Mouse (Mus musculus) erythroblast, embryonic 14.5 days (primary cell): Measurements from ENCODE around the gene Srrm2. TPM values are rescaled to one million over a fixed set of nuclear protein-coding genes. Genes with fewer than 3 reads are reported as not detected.

Experiments
- H3K27me3 ChIP-seq: 2 replicates; pipeline ENCODE4 v1.6.1; 2012; ENCODE audit warnings: inconsistent platforms; ENCODE audit not compliant: control insufficient read depth
- H3K36me3 ChIP-seq: 2 replicates; pipeline ENCODE4 v1.6.1; 2012; ENCODE audit warnings: mild to moderate bottlenecking, inconsistent platforms; ENCODE audit not compliant: control insufficient read depth
- H3K4me1 ChIP-seq: 2 replicates; pipeline ENCODE4 v1.6.1; 2012; ENCODE audit warnings: inconsistent platforms; ENCODE audit not compliant: control insufficient read depth
- H3K4me3 ChIP-seq: replicated peaks from 2 replicates; pipeline ENCODE3; 2012; ENCODE audit warnings: moderate library complexity, mild to moderate bottlenecking, inconsistent platforms
- H3K9me3 ChIP-seq: 2 replicates; pipeline ENCODE4 v1.6.1; 2012; ENCODE audit warnings: low read length, inconsistent platforms, mixed read lengths; ENCODE audit not compliant: control insufficient read depth
- GATA1 ChIP-seq: IDR thresholded peaks from 2 replicates; pipeline ENCODE4 v1.6.1; 2012; ENCODE audit warnings: low read length, inconsistent platforms, mixed read lengths
- TAL1 ChIP-seq: IDR thresholded peaks from 3 replicates; pipeline ENCODE4 v1.6.1; 2012; ENCODE audit warnings: low read length, inconsistent platforms, mixed read lengths
- polyA plus RNA-seq: library from polyadenylated mRNA; stranded (reverse); fragments of >175 nt; gene quantifications from 2 replicates; pipeline ENCODE4 v1.2.3, GENCODE M21; 2012

The Srrm2 gene
- polyA plus RNA-seq, 1 experiment, result 21.7 TPM

DNA sequence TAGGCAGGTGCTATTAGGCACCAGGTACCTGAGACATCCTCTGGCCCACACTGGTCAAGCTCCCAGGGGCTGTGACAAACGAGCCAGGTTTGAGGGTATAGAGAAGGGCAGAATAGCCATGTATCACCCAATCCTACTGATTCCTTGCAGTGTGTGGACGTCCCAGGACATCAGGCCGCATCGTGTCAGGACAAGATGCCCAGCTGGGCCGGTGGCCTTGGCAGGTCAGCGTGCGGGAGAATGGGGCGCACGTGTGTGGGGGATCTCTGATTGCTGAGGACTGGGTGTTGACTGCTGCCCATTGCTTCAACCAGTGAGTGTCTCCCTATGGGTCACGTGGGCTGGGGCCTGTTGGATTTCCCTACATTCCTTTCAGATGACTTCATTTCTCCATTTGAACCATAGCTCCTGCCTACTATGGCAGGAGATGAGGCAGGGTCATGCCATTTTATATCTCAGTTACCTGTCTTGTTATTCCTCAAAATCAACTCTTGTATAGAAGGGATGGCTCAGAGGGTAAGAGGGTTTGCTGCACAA, 64.0 kb downstream of the Srrm2 start:
- Histone ChIP-seq H3K4me1 (no peaks in the 10 kb centered on the region), H3K36me3 (no peaks in the 10 kb centered on the region), H3K9me3 (no peaks in the 10 kb centered on the region), H3K4me3 (no peak overlapping the region), H3K27me3 (no peaks in the 10 kb centered on the region)
- TF ChIP-seq TAL1 (no peak), GATA1 (no peak)

DNA sequence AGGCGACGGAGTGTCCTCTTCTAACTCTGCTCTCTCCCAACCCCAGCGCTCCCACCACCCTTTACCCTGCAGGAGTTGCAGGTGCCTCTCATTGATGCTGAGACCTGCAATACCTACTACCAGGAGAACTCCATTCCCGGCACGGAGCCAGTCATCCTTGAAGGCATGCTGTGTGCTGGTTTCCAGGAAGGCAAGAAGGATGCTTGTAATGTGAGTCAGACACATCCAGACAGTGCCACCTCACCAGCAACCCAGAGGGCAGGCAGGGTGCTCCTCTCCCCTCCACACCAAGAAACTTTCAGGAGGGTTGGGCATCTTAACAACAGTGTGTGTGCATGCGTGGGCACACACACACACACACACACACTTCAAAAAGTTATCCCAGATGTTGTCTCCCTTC, 66.9 kb downstream of the Srrm2 start:
- no peak for TF ChIP-seq GATA1
- no peak for TF ChIP-seq TAL1
- Histone ChIP-seq H3K36me3 (no peaks in the 10 kb centered on the region), H3K27me3 (no peaks in the 10 kb centered on the region), H3K4me3 (no peak overlapping the region), H3K4me1 (no peaks in the 10 kb centered on the region), H3K9me3 (no peaks in the 10 kb centered on the region)

- TF ChIP-seq TAL1 (no peak), GATA1 (no peak)
- no peaks in the 10 kb centered on the region for H3K27me3 ChIP-seq
- H3K36me3 ChIP-seq, result no peaks in the 10 kb centered on the region
- H3K4me1 ChIP-seq, result no peaks in the 10 kb centered on the region
- H3K4me3 ChIP-seq, result no peak overlapping the region
- H3K9me3 ChIP-seq, result no peaks in the 10 kb centered on the region
Measured at GRCm38 (mm10) chr17:23857913-23858312, 67.6 kb downstream of the Srrm2 start.

DNA sequence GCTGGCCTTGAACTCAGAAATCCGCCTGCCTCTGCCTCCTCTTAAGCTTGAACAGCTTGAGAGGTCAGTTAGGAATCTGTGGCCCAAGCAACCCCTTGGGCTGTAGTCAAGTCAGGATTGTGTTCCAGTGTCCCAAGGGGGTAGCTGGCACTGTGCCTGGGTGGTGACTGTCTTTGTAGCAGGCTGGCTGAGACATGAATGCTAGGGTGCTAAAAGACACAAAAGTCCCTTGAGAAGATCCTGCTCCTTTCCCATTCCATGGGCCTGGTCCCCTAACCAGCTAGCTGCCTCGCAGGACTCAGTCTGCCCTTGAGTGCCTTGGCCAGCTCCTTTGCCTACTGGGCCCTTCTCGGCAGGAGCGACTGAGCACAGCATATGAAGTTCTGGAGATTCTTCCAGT, 72.6 kb downstream of the Srrm2 start:
- TF ChIP-seq TAL1, result no peak
- no peak for TF ChIP-seq GATA1
- Histone ChIP-seq H3K4me3 (no peak overlapping the region), H3K4me1 (no peaks in the 10 kb centered on the region)

DNA sequence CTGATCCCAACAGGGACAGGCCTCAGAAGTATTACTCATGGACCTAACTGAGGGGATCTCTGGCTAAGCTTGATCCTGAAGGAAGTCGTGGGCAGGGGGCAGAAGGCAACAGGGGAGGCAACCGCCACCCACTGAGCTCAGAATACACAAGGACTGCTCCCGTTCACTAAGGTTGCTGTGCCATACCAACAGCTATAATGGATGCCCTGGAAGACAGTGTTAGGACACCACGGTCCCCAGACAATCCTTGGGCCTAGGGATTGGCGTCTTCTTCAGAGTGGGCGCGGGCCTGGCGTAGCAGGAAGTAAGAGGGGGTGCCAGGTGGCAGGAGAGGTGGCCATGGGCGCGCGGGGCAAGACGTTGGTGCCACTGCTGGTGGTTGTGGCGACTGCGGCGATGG, 77.4 kb downstream of the Srrm2 start, which contains the start of gene Prss21:
Prss21 (plus strand) TSS at position 301 of the 400 bp plus-strand sequence.
- Histone ChIP-seq H3K4me1 (no peaks in the 10 kb centered on the region), H3K9me3 (no peaks in the 10 kb centered on the region), H3K36me3 (no peaks in the 10 kb centered on the region), H3K27me3 (no peaks in the 10 kb centered on the region), H3K4me3 (no peak within 1 kb of the TSS)
- TF ChIP-seq TAL1, result no peak
- TF ChIP-seq GATA1, result no peak

More for the DNA sequence above, 72.6 kb downstream of the Srrm2 start:
- no peaks in the 10 kb centered on the region for H3K27me3 ChIP-seq
- H3K9me3 ChIP-seq, result no peaks in the 10 kb centered on the region
- no peaks in the 10 kb centered on the region for H3K36me3 ChIP-seq

- Histone ChIP-seq H3K4me3 (no peak overlapping the region), H3K4me1 (no peaks in the 10 kb centered on the region), H3K27me3 (no peaks in the 10 kb centered on the region), H3K36me3 (no peaks in the 10 kb centered on the region), H3K9me3 (no peaks in the 10 kb centered on the region)
- TF ChIP-seq TAL1, result no peak
- no peak for TF ChIP-seq GATA1
Measured at GRCm38 (mm10) chr17:23868513-23868912, 78.2 kb downstream of the Srrm2 start.

Other genes with a start within 250 kb of the Srrm2 start
- 0.22 and 0.26 TPM in 2 replicates for gene Zfp213, start 226.3 kb upstream of the Srrm2 start, polyA plus RNA-seq
- 0.03 TPM in 1 of 2 replicates, not detected in the other for gene Zfp13, start 191.0 kb upstream of the Srrm2 start, polyA plus RNA-seq
- gene Zscan10, start 189.7 kb upstream of the Srrm2 start, polyA plus RNA-seq, result not detected in 2 replicates
- not detected in 2 replicates for gene Mmp25, start 145.3 kb upstream of the Srrm2 start, polyA plus RNA-seq
- not detected in 2 replicates for gene Bicdl2, start 130.0 kb upstream of the Srrm2 start, polyA plus RNA-seq
- gene Hcfc1r1, start 116.9 kb upstream of the Srrm2 start, polyA plus RNA-seq, result 35.0 and 35.6 TPM in 2 replicates
- gene Thoc6, start 116.7 kb upstream of the Srrm2 start, polyA plus RNA-seq, result 8.8 and 10.0 TPM in 2 replicates
- 0.05 TPM in 1 of 2 replicates, not detected in the other for gene Tnfrsf12a, start 113.1 kb upstream of the Srrm2 start, polyA plus RNA-seq
- gene Cldn6, start 111.3 kb upstream of the Srrm2 start, polyA plus RNA-seq, result not detected in 2 replicates
- gene Cldn9, start 106.5 kb upstream of the Srrm2 start, polyA plus RNA-seq, result not detected in 2 replicates
- gene 1520401A03Rik, start 67.7 kb upstream of the Srrm2 start, polyA plus RNA-seq, result 0.06 TPM in 1 of 2 replicates, not detected in the other
- 46.9 and 56.9 TPM in 2 replicates for gene Pkmyt1, start 64.2 kb upstream of the Srrm2 start, polyA plus RNA-seq
- 2.2 and 3.9 TPM in 2 replicates for gene Paqr4, start 49.7 kb upstream of the Srrm2 start, polyA plus RNA-seq
- gene Kremen2, start 44.7 kb upstream of the Srrm2 start, polyA plus RNA-seq, result 0.02 TPM in 1 of 2 replicates, not detected in the other
- 1.4 and 2.3 TPM in 2 replicates for gene Flywch1, start 18.9 kb upstream of the Srrm2 start, polyA plus RNA-seq
- 0.06 TPM in 1 of 2 replicates, not detected in the other for gene Flywch2, start 4.5 kb upstream of the Srrm2 start, polyA plus RNA-seq
- gene Elob, start 38.6 kb downstream of the Srrm2 start, polyA plus RNA-seq, result 109 and 150 TPM in 2 replicates
- not detected in 2 replicates for gene Prss33, start 45.5 kb downstream of the Srrm2 start, polyA plus RNA-seq
- 0.03 TPM in 1 of 2 replicates, not detected in the other for gene Prss32, start 53.3 kb downstream of the Srrm2 start, polyA plus RNA-seq
- gene Prss41, start 53.6 kb downstream of the Srrm2 start, polyA plus RNA-seq, result 0.05 and 0.09 TPM in 2 replicates
- gene Prss21, start 77.5 kb downstream of the Srrm2 start, polyA plus RNA-seq, result not detected in 2 replicates
- not detected in 2 replicates for gene Dcpp1, start 90.3 kb downstream of the Srrm2 start, polyA plus RNA-seq
- gene Dcpp2, start 90.3 kb downstream of the Srrm2 start, polyA plus RNA-seq, result not detected in 2 replicates
- gene Dcpp3, start 126.9 kb downstream of the Srrm2 start, polyA plus RNA-seq, result not detected in 2 replicates
- not detected in 2 replicates for gene Sbp, start 151.1 kb downstream of the Srrm2 start, polyA plus RNA-seq
- not detected in 2 replicates for gene Sbpl, start 164.7 kb downstream of the Srrm2 start, polyA plus RNA-seq
- gene Prss30, start 190.0 kb downstream of the Srrm2 start, polyA plus RNA-seq, result not detected in 2 replicates
- gene Prss22, start 207.6 kb downstream of the Srrm2 start, polyA plus RNA-seq, result 2.9 and 3.4 TPM in 2 replicates
- not detected in 2 replicates for gene Prss27, start 247.6 kb downstream of the Srrm2 start, polyA plus RNA-seq